24 mouse cellular contexts compared by ENCODE assay signal in the genomic region with DNA sequence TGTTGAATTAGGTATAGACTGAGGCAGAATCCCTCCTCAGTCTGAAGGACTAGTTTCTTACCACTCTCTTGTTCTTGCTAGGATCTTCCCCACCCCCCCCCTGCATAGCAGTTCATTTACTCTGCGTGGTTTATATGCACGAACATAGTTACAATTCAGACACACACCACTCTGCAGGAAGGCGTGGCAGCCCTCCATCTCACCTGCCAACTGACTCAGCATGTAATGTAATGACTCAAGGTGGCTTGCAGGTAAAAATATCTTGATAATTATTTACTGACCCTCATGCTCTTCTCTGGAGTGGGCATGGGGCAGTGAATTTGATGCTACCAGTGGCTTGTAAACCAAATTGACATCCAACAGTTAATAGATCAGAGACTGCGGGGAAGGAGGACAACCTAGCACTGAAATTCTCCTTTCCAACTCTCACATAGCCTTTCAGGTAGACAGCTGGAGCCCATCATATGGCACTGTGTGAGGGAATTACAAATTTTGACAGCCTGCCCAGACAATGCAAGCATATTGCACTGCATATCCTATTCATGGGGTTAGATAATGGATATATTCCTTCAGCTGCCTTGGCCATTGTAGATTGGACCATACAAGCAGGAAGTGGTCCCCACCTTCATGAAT. TPM values are rescaled to one million over a fixed set of nuclear protein-coding genes. Genes with fewer than 3 reads are reported as not detected.
DNase-seq lines count a peak whose midpoint lies in the region; ATAC-seq lines count a peak whose summit lies in the region.
"Had no signal": no experiment of that assay in that cellular context is flagged by ENCODE, and none has a peak within 500 bp of the region (broad histone marks: within the 10 kb centered on the region; RNA-seq: fewer than 3 reads in every experiment).

No protein-coding gene starts in this region.

- no peak overlapping the region for H3K4me3 ChIP-seq in heart, embryonic 16.5 days (ENCODE audit: low read length)
- H3K4me3 ChIP-seq in liver, embryonic 16.5 days (ENCODE audit: low read depth, low read length): no peak overlapping the region
- H3K4me3 ChIP-seq: embryonic facial prominence, embryonic 10.5 days; forebrain, embryonic 13.5 days; heart, embryonic 10.5 days; limb, embryonic 12.5 days; midbrain, embryonic 15.5 days had no signal

- no peak overlapping the region for H3K9ac ChIP-seq in heart, embryonic 16.5 days (ENCODE audit: low read length)
- no peak overlapping the region for H3K9ac ChIP-seq in liver, embryonic 16.5 days (ENCODE audit: low read depth, low read length)
- H3K9ac ChIP-seq: forebrain, embryonic 13.5 days; hindbrain, embryonic 14.5 days; limb, embryonic 12.5 days; lung, embryonic 14.5 days; midbrain, embryonic 15.5 days had no signal

- H3K4me1 ChIP-seq in heart, embryonic 16.5 days (ENCODE audit: control insufficient read depth, insufficient read depth, low read length): peaks cover 3% of the 10 kb centered on the region; the same call in 1 of the 2 replicates
- H3K4me1 ChIP-seq in liver, embryonic 16.5 days (ENCODE audit: control insufficient read depth, low read depth, low read length): peaks cover 24% of the 10 kb centered on the region
- H3K4me1 ChIP-seq: embryonic facial prominence, embryonic 10.5 days; forebrain, embryonic 13.5 days; limb, embryonic 12.5 days; midbrain, embryonic 15.5 days had no signal

- peak overlapping the region; percentile 30 for H3K27ac ChIP-seq in heart, embryonic 16.5 days (ENCODE audit: low read length)
- peak overlapping the region; percentile 66 for H3K27ac ChIP-seq in liver, embryonic 16.5 days (ENCODE audit: low read length)
- H3K27ac ChIP-seq: embryonic facial prominence, embryonic 10.5 days; forebrain, embryonic 13.5 days; heart, embryonic 10.5 days; hindbrain, embryonic 14.5 days; limb, embryonic 12.5 days; midbrain, embryonic 15.5 days had no signal

- H3K9me3 ChIP-seq in heart, embryonic 16.5 days (replicated peaks; ENCODE audit: control insufficient read depth, low read length): no peaks in the 10 kb centered on the region; the same call in 1 of the 2 replicates
- no peaks in the 10 kb centered on the region for H3K9me3 ChIP-seq in liver, embryonic 16.5 days (replicated peaks; ENCODE audit: control insufficient read depth, low read length)
- H3K9me3 ChIP-seq: forebrain, embryonic 13.5 days; heart, embryonic 10.5 days; limb, embryonic 12.5 days; midbrain, embryonic 15.5 days had no signal

- H3K36me3 ChIP-seq in heart, embryonic 16.5 days (ENCODE audit: control insufficient read depth, insufficient read depth): no peaks in the 10 kb centered on the region
- H3K36me3 ChIP-seq in liver, embryonic 16.5 days (ENCODE audit: control insufficient read depth, insufficient read depth): no peaks in the 10 kb centered on the region
- H3K36me3 ChIP-seq: embryonic facial prominence, embryonic 10.5 days; heart, embryonic 10.5 days; limb, embryonic 12.5 days; midbrain, embryonic 15.5 days had no signal

- WGBS in heart, embryonic 16.5 days: 83% methylated on average over 4 of the region's 4 CpGs
- 78% methylated on average over 4 of the region's 4 CpGs for WGBS in liver, embryonic 16.5 days (ENCODE audit: insufficient replicate concordance)

- no peak overlapping the region for H3K4me2 ChIP-seq in heart, embryonic 16.5 days (ENCODE audit: low read depth, low read length)
- peak overlapping the region; percentile 13; the same call in 1 of the 2 replicates for H3K4me2 ChIP-seq in liver, embryonic 16.5 days (ENCODE audit: low read depth, low read length)
- H3K4me2 ChIP-seq: forebrain, embryonic 13.5 days; hindbrain, embryonic 14.5 days; limb, embryonic 12.5 days; lung, embryonic 14.5 days; midbrain, embryonic 15.5 days had no signal

- H3K27me3 ChIP-seq in heart, embryonic 16.5 days (ENCODE audit: control insufficient read depth, insufficient read depth, low read length): no peaks in the 10 kb centered on the region
- H3K27me3 ChIP-seq in liver, embryonic 16.5 days (ENCODE audit: control insufficient read depth, insufficient read depth, low read depth, low read length): no peaks in the 10 kb centered on the region
- H3K27me3 ChIP-seq: forebrain, embryonic 13.5 days; limb, embryonic 12.5 days; midbrain, embryonic 15.5 days had no signal

- ATAC-seq in heart, embryonic 16.5 days (replicated peaks; ENCODE audit: extremely low read depth, insufficient read depth, low FRiP score): no peak
- ATAC-seq in liver, embryonic 16.5 days (ENCODE audit: low read depth): no peak
- ATAC-seq: forebrain, embryonic 13.5 days; midbrain, embryonic 15.5 days had no signal

- DNase-seq in heart, adult 18-20 months: no peak
- peak; percentile 11 for DNase-seq in right cerebral cortex, postnatal 25 days
- no peak for DNase-seq in right cerebral cortex, postnatal 36 days (ENCODE audit: low spot score in 2 of 2)
- peak; percentile 62 for DNase-seq in cerebellum, adult 9-11 months
- DNase-seq in kidney, adult 8-10 months: no peak
- no peak for DNase-seq in embryo, embryonic 9.5 days (ENCODE audit: extremely low spot score)
- DNase-seq: gastrocnemius, postnatal 25 days; heart, postnatal 14 days; kidney, adult 11 months; kidney, postnatal 10 days; lung, embryonic 14.5 days; lung, postnatal 36 days; retina, postnatal 1 day; thymus, postnatal 14 days had no signal

RNA-seq across cellular contexts. Expression of a gene that starts 35.3 kb away (rescaled TPM):
- polyA plus RNA-seq in heart, embryonic 16.5 days (2015; fragmentation: Nextera tagmentation; extraction: Ambion mirVana): 1.7 and 2.1 TPM in 2 replicates
- under 1 TPM in 1 of 2 experiments, not detected in 1; 0.41 TPM for total RNA-seq in heart, adult 18-20 months (2021)
- polyA plus RNA-seq in liver, embryonic 16.5 days (2015; fragmentation: Nextera tagmentation; extraction: Ambion mirVana): 0.68 and 1.0 TPM in 2 replicates
- total RNA-seq: adrenal gland, adult 18-20 months; gastrocnemius, postnatal 25 days; megakaryocyte-erythroid progenitor cell, adult 5-6 weeks had no signal

RNA-seq across cellular contexts. Expression of a gene that starts 58.8 kb away (rescaled TPM):
- polyA plus RNA-seq in heart, embryonic 16.5 days (2015; fragmentation: Nextera tagmentation; extraction: Ambion mirVana): 2.0 and 3.1 TPM in 2 replicates
- total RNA-seq in heart, adult 18-20 months (2021): 1 to 10 TPM in 1 of 2 experiments, under 1 TPM in 1; 0.20 to 5.0 TPM
- polyA plus RNA-seq in liver, embryonic 16.5 days (2015; fragmentation: Nextera tagmentation; extraction: Ambion mirVana): 1.1 and 1.4 TPM in 2 replicates
- polyA plus RNA-seq: embryonic facial prominence, embryonic 10.5 days; forebrain, embryonic 13.5 days; heart, embryonic 10.5 days; hindbrain, embryonic 14.5 days; midbrain, embryonic 15.5 days had no signal

Comparison
In these comparisons a context has a peak if more than half of its experiments do, and no peak if none do; other contexts are left out.
1. DNase-seq: peak in right cerebral cortex, postnatal 25 days (single experiment) and cerebellum, adult 9-11 months (single experiment); none in heart, adult 18-20 months (0 of 2), right cerebral cortex, postnatal 36 days (0 of 2), kidney, adult 8-10 months (0 of 2) and embryo, embryonic 9.5 days (single experiment).